Mouse (Mus musculus): ENCODE measurements around the gene Mfsd9.

- no peak for TF ChIP-seq MAX (IDR thresholded peaks at IDR 0.05; ENCODE audit: low read length)
- TF ChIP-seq ETS1 (conservative IDR thresholded peaks at IDR 0.05; ENCODE audit: low read depth, low read length) = no peak
- TF ChIP-seq E2F4 (IDR thresholded peaks at IDR 0.05; ENCODE audit: insufficient replicate concordance, low read depth, low read length) = no peak
- TF ChIP-seq CTCF (conservative IDR thresholded peaks at IDR 0.05 in 1 of 2, IDR thresholded peaks at IDR 0.05 in 1 of 2; ENCODE audit: low read depth in 2 of 2, low read length in 2 of 2) = no peak
- TF ChIP-seq POLR2A (IDR thresholded peaks at IDR 0.05; ENCODE audit: low read depth, low read length) = no peak
- no peak for TF ChIP-seq USF1 (IDR thresholded peaks at IDR 0.05; ENCODE audit: low read depth, low read length)
- no peak for TF ChIP-seq EP300 (IDR thresholded peaks at IDR 0.05; ENCODE audit: low read length)
- no peak for TF ChIP-seq UBTF (IDR thresholded peaks at IDR 0.05; ENCODE audit: low read depth, low read length)
Observed at GRCm38 (mm10) chr1:40808643-40809042, 18.2 kb upstream of the Mfsd9 start.
